Mouse (Mus musculus): ENCODE measurements at regions not wholly inside any gene's neighbourhood (a gene's known extent, or its start where the extent isn't known, plus 50 kb on each side); places are given as distances from the start of the nearest gene placed in this dataset.

- TF ChIP-seq CTCF (IDR thresholded peaks at IDR 0.05; ENCODE audit: insufficient read depth, low read length) (no peak), POLR2A (IDR thresholded peaks at IDR 0.05; ENCODE audit: borderline replicate concordance, extremely low read depth, low read depth, low read length) (no peak)
These were observed 59.8 kb upstream of the Cpeb4 start for GRCm38 (mm10) chr11:31812215-31812614.
